Mouse (Mus musculus) kidney, embryonic 15.5 days (tissue): ENCODE results near the gene Stx18. TPM values are rescaled to one million over a fixed set of nuclear protein-coding genes. Genes with fewer than 3 reads are reported as not detected.

ENCODE experiments used
- ATAC-seq: fragments of 200-750 bp; cut with Nextera tagmentation; replicated peaks from 2 replicates; pipeline ENCODE4 v1.8.0; 2017; ENCODE audit warnings: moderate TSS enrichment; ENCODE audit not compliant: low FRiP score
- H3K27ac ChIP-seq: fragments of 300-500 bp; sonication (generic); 2 replicates; pipeline ENCODE4 v1.5.1; 2015; ENCODE audit warnings: mild to moderate bottlenecking, inconsistent platforms
- H3K27me3 ChIP-seq: fragments of 300-500 bp; sonication (generic); 2 replicates; pipeline ENCODE4 v1.6.1; 2015; ENCODE audit warnings: inconsistent platforms
- H3K36me3 ChIP-seq: fragments of 300-500 bp; sonication (generic); 2 replicates; pipeline ENCODE4 v1.6.1; 2015; ENCODE audit warnings: inconsistent platforms
- H3K4me1 ChIP-seq: fragments of 300-500 bp; sonication (generic); 2 replicates; pipeline ENCODE4 v1.6.1; 2015; ENCODE audit warnings: inconsistent platforms
- H3K4me2 ChIP-seq: fragments of 300-500 bp; sonication (generic); 2 replicates; pipeline ENCODE4 v1.6.1; 2015; ENCODE audit warnings: moderate library complexity, mild to moderate bottlenecking, inconsistent platforms
- H3K4me3 ChIP-seq: fragments of 300-500 bp; sonication (generic); replicated peaks from 2 replicates; pipeline ENCODE4 v1.5.1; 2015; ENCODE audit warnings: mild to moderate bottlenecking, inconsistent platforms
- H3K9ac ChIP-seq: fragments of 300-500 bp; sonication (generic); 2 replicates; pipeline ENCODE4 v1.6.1; 2015; ENCODE audit warnings: mild to moderate bottlenecking, inconsistent platforms
- H3K9me3 ChIP-seq: fragments of 300-500 bp; sonication (generic); replicated peaks from 2 replicates; pipeline ENCODE4 v1.6.1; 2016; ENCODE audit warnings: inconsistent platforms
- WGBS: fragments of 180-500 bp; shearing (Covaris S2); methylation state at CpG from one replicate; pipeline ENCODE4 v1.1.7; 2015; ENCODE audit warnings: mixed read lengths; 5-methylcytosine and 5-hydroxymethylcytosine counted together
- polyA plus RNA-seq: library from polyadenylated mRNA; unstranded; fragments of >200 nt; fragmentation: Nextera tagmentation; extraction: Ambion mirVana; gene quantifications from 2 replicates; pipeline ENCODE4 v1.2.1, GENCODE M21; 2015

The Stx18 gene
- polyA plus RNA-seq, 1 experiment from 2014 or later = 43.6 TPM

DNA sequence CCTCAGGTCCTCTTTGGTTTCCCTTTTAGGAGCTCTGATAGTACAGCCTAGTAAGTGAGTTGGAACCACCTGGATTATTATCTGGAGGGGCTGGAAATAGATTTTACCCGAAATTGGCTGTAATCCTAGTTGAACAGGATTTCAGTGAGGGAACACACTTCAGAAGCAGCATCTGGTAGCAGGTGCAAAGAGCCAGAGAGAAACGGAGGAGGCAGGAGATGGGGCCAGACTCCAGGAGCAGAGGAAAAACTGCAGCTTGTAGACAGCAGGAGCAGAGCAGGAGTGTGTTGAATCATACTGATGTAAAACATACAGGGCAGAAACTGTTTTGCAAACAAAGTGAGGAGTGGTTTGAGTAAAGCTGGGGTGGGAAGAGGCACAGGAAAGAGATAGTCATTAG lies 6.4 kb downstream of the Stx18 start:
- 72% methylated on average over 2 of the region's 2 CpGs for WGBS
- no peak overlapping the region for H3K4me3 ChIP-seq
- no peaks in the 10 kb centered on the region for H3K27me3 ChIP-seq

DNA sequence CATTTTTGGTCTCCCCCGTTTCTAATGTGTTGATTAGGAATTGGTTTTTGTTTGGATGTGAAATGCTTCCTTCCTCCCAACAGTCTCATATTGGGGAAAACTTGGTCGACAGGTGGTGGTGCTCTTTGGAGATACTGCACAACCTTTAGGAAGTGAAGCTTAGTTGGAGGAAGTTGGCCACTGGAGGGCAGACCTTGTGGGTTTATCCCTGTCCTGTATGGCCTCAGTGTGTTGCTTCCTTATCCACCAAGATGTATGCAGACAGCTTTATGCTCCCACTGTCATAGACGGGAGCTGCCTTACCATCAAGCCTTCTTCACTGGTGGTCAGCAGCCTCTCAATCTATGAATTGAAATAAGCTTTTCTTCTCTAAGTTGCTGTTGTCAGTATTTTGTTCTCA lies 9.6 kb downstream of the Stx18 start:
- Histone ChIP-seq H3K36me3 (no peaks in the 10 kb centered on the region), H3K9me3 (no peaks in the 10 kb centered on the region), H3K4me1 (no peaks in the 10 kb centered on the region), H3K27me3 (no peaks in the 10 kb centered on the region), H3K9ac (no peak overlapping the region), H3K4me3 (no peak overlapping the region), H3K4me2 (no peak overlapping the region), H3K27ac (no peak overlapping the region)
- no peak for ATAC-seq
- WGBS = 47% methylated on average over 3 of the region's 3 CpGs

More for the DNA sequence above, 6.4 kb downstream of the Stx18 start:
- no peaks in the 10 kb centered on the region for H3K9me3 ChIP-seq
- H3K27ac ChIP-seq = no peak overlapping the region
- peaks cover 4% of the 10 kb centered on the region; the same call in 1 of the 2 replicates for H3K4me1 ChIP-seq
- H3K9ac ChIP-seq = no peak overlapping the region
- ATAC-seq = no peak
- H3K36me3 ChIP-seq = peaks cover 10% of the 10 kb centered on the region; the same call in 1 of the 2 replicates
- H3K4me2 ChIP-seq = no peak overlapping the region

DNA sequence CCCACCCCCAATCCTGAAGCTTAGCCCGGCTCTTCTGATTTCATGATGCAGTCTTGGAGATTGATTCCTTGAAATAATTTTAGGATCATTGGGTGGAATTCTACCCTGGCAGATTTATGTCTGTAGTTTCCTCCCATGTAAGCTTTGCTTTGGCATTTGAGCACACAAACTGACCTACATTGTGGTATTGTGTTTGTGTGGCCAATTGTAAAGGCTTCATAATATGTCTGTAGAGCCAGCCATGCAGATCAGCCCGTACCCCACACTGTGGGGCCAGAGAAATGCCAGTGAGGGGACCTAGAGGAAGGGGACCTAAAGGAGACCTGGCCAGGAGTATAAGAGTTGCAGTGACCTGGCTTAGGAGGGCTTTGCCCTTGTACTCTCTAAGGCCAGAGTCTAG lies 22.5 kb downstream of the Stx18 start:
- whole genome bisulfite sequencing = 37% methylated on average over 2 of the region's 2 CpGs
- Histone ChIP-seq H3K4me2 (no peak overlapping the region), H3K9me3 (no peaks in the 10 kb centered on the region), H3K27me3 (no peaks in the 10 kb centered on the region), H3K4me3 (no peak overlapping the region), H3K36me3 (no peaks in the 10 kb centered on the region), H3K27ac (no peak overlapping the region), H3K4me1 (peaks cover 7% of the 10 kb centered on the region), H3K9ac (no peak overlapping the region)
- ATAC-seq = no peak

DNA sequence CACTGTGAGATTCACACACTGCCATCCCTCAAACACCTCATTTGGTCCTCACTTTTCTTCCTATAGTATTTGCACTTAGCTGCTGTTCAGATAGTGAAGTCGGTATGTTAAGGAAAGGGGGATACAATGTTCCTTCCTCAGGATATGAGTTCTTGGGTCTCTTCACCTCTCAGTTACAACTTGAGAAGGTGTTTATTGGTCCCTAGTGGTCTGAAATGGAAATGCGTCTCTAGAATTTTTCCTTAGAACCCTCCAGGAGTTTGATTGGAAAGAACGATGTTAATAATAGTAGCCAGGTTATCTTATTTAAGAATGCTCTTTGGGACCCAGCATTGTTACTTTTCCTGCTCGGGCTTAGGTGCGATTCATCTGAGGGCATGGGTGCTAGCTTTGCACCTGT lies 24.2 kb downstream of the Stx18 start:
- ATAC-seq = no peak
- H3K9me3 ChIP-seq = no peaks in the 10 kb centered on the region
- H3K4me1 ChIP-seq = peaks cover 7% of the 10 kb centered on the region
- H3K9ac ChIP-seq = no peak overlapping the region
- H3K36me3 ChIP-seq = no peaks in the 10 kb centered on the region
- H3K4me2 ChIP-seq = no peak overlapping the region
- WGBS = 23% methylated on average over 5 of the region's 5 CpGs
- no peak overlapping the region for H3K27ac ChIP-seq
- H3K27me3 ChIP-seq = no peaks in the 10 kb centered on the region
- no peak overlapping the region for H3K4me3 ChIP-seq

- 52% methylated on average over 5 of the region's 5 CpGs for WGBS
These were observed 24.8 kb downstream of the Stx18 start for GRCm38 (mm10) chr5:38063339-38063738.

GRCm38 (mm10) chr5:38064043-38064575 lies 25.6 kb downstream of the Stx18 start:
- Histone ChIP-seq H3K4me3 (no peak overlapping the region), H3K4me2 (no peak overlapping the region), H3K4me1 (peaks cover 7% of the 10 kb centered on the region), H3K9ac (no peak overlapping the region), H3K36me3 (no peaks in the 10 kb centered on the region), H3K9me3 (no peaks in the 10 kb centered on the region), H3K27me3 (no peaks in the 10 kb centered on the region), H3K27ac (no peak overlapping the region)
- no peak for ATAC-seq
- 86% methylated on average over 4 of the region's 4 CpGs for WGBS

More at GRCm38 (mm10) chr5:38063339-38063738, 24.8 kb downstream of the Stx18 start:
- H3K27me3 ChIP-seq = no peaks in the 10 kb centered on the region
- H3K9ac ChIP-seq = no peak overlapping the region
- H3K27ac ChIP-seq = no peak overlapping the region
- peaks cover 7% of the 10 kb centered on the region for H3K4me1 ChIP-seq
- no peaks in the 10 kb centered on the region for H3K36me3 ChIP-seq
- H3K4me3 ChIP-seq = no peak overlapping the region
- H3K4me2 ChIP-seq = no peak overlapping the region
- ATAC-seq = no peak
- no peaks in the 10 kb centered on the region for H3K9me3 ChIP-seq

- no peaks in the 10 kb centered on the region for H3K36me3 ChIP-seq
- 35% methylated on average over 5 of the region's 5 CpGs for WGBS
- no peaks in the 10 kb centered on the region for H3K27me3 ChIP-seq
- H3K27ac ChIP-seq = no peak overlapping the region
- no peak overlapping the region for H3K4me2 ChIP-seq
- H3K9ac ChIP-seq = no peak overlapping the region
- no peaks in the 10 kb centered on the region for H3K9me3 ChIP-seq
- ATAC-seq = no peak
- H3K4me1 ChIP-seq = peaks cover 7% of the 10 kb centered on the region
- H3K4me3 ChIP-seq = no peak overlapping the region
These were observed 26.2 kb downstream of the Stx18 start for GRCm38 (mm10) chr5:38064701-38065100.

- H3K9me3 ChIP-seq = no peaks in the 10 kb centered on the region
- no peak overlapping the region for H3K4me2 ChIP-seq
- ATAC-seq = no peak
- H3K9ac ChIP-seq = no peak overlapping the region
- H3K27ac ChIP-seq = no peak overlapping the region
- H3K4me1 ChIP-seq = peaks cover 7% of the 10 kb centered on the region
- H3K27me3 ChIP-seq = no peaks in the 10 kb centered on the region
- H3K4me3 ChIP-seq = no peak overlapping the region
- no peaks in the 10 kb centered on the region for H3K36me3 ChIP-seq
- WGBS = 80% methylated on average over 2 of the region's 2 CpGs
These were observed 26.9 kb downstream of the Stx18 start for GRCm38 (mm10) chr5:38065454-38065853.

DNA sequence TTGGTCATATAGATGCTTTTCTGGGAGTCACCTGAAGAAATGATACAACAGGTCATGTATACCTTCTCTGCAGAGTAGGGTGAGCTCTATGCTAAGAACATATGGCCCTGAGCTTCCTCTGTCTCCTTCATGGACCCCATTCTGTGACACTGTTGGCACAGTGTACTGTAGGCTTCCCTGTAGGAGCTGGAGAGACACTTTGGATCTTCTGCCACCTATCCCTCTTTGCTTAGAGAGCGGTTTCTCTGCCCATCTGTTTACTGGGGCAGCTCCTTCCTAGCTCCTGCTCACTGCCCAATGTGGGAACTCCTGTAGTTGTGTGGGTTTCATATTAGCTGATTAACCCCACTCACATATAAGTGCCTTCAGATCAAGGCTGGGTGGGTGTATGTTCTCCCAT lies 28.1 kb downstream of the Stx18 start:
- Histone ChIP-seq H3K4me2 (no peak overlapping the region), H3K27ac (no peak overlapping the region), H3K36me3 (no peaks in the 10 kb centered on the region), H3K4me1 (0 out of 2 replicates have a peak, but pooled peaks cover 2% of the 10 kb centered on the region), H3K9me3 (no peaks in the 10 kb centered on the region), H3K9ac (no peak overlapping the region), H3K4me3 (no peak overlapping the region), H3K27me3 (no peaks in the 10 kb centered on the region)
- no peak for ATAC-seq
- 96% methylated on average over 1 of the region's 1 CpGs for WGBS

DNA sequence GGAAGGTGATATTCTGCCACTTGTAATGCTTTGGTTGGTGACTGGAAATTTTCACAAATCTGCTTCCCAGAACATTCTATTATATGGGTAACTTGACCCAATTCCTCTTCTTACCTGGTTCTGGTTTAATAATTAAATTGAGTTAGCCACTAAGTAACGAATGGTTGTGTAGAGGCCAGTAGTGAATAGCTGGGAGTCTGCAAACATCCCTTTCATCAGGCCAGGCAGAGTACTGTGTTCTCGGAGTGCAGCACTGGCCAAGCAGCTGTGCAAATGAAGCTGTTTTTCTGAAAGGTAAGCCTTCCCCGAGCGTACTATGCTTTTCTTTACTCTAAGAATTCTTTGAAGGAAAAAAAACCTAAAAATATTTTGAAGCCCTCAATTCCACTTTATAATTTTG lies 37.8 kb downstream of the Stx18 start:
- Histone ChIP-seq H3K27ac (peak overlapping the region; percentile 48; the same call in 1 of the 2 replicates), H3K27me3 (no peaks in the 10 kb centered on the region), H3K36me3 (no peaks in the 10 kb centered on the region), H3K4me2 (no peak overlapping the region), H3K9me3 (no peaks in the 10 kb centered on the region), H3K9ac (no peak overlapping the region), H3K4me3 (no peak overlapping the region), H3K4me1 (no peaks in the 10 kb centered on the region)
- no peak; the same call in 1 of the 2 replicates for ATAC-seq
- WGBS = 62% methylated on average over 4 of the region's 4 CpGs

DNA sequence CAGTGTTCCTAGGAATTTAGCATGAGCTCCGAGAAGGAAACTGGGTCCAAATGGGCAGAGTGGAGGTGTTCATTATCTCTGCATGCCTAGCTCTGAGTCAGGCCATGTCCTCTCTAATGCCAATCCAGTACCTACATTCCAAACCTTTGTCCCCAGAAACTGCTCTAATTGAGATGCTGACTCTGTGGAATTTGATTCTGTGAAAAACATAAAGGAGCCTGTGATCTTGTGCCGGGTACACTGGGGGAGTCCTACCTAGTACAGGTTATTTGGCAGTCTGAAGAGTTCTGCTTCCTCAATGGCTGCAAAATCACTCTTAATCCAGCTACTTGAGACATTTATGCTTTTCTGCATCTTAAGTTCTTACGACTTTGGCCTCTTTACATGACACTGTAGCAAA lies 40.0 kb downstream of the Stx18 start:
- H3K4me3 ChIP-seq = no peak overlapping the region
- H3K27me3 ChIP-seq = no peaks in the 10 kb centered on the region
- no peaks in the 10 kb centered on the region for H3K9me3 ChIP-seq
- no peak overlapping the region for H3K9ac ChIP-seq
- 89% methylated on average over 3 of the region's 3 CpGs for WGBS
- no peaks in the 10 kb centered on the region for H3K36me3 ChIP-seq
- no peak overlapping the region for H3K27ac ChIP-seq
- no peak overlapping the region for H3K4me2 ChIP-seq
- ATAC-seq = no peak
- peaks cover 6% of the 10 kb centered on the region; the same call in 1 of the 2 replicates for H3K4me1 ChIP-seq

GRCm38 (mm10) chr5:38080472-38080871 lies 41.9 kb downstream of the Stx18 start:
- no peak for ATAC-seq

GRCm38 (mm10) chr5:38082589-38082988 lies 44.0 kb downstream of the Stx18 start:
- ATAC-seq = no peak
- Histone ChIP-seq H3K9ac (no peak overlapping the region), H3K4me2 (no peak overlapping the region), H3K27me3 (0 out of 2 replicates have a peak, but pooled peaks cover 4% of the 10 kb centered on the region), H3K36me3 (no peaks in the 10 kb centered on the region), H3K27ac (no peak overlapping the region), H3K9me3 (no peaks in the 10 kb centered on the region), H3K4me3 (no peak overlapping the region), H3K4me1 (peaks cover 9% of the 10 kb centered on the region; the same call in 1 of the 2 replicates)
- 45% methylated on average over 3 of the region's 3 CpGs for WGBS

More at GRCm38 (mm10) chr5:38080472-38080871, 41.9 kb downstream of the Stx18 start:
- Histone ChIP-seq H3K4me1 (peaks cover 6% of the 10 kb centered on the region; the same call in 1 of the 2 replicates), H3K36me3 (no peaks in the 10 kb centered on the region), H3K4me2 (no peak overlapping the region), H3K4me3 (no peak overlapping the region), H3K9ac (no peak overlapping the region), H3K27ac (no peak overlapping the region), H3K27me3 (0 out of 2 replicates have a peak, but pooled peaks cover 1% of the 10 kb centered on the region), H3K9me3 (no peaks in the 10 kb centered on the region)
- WGBS = 82% methylated on average over 1 of the region's 1 CpGs
